Mouse (Mus musculus) kidney, adult 2 months (tissue): ENCODE data around the gene Ndufb6.

ENCODE experiments used
- CTCF ChIP-seq: fragments of 200-500 bp; conservative IDR thresholded peaks from 2 replicates; pipeline ENCODE4 v1.5.1; 2011; ENCODE audit warnings: low read depth, mild to moderate bottlenecking, control low read depth, low read length, moderate library complexity, mixed read lengths; ENCODE audit not compliant: insufficient read depth, insufficient read length
- POLR2A ChIP-seq: fragments of 200-500 bp; IDR thresholded peaks from one replicate; pipeline ENCODE4 v1.6.1; 2011; ENCODE audit warnings: low read depth, low read length, control low read depth

GRCm38 (mm10) chr4:40250984-40251383, 28.2 kb downstream of the Ndufb6 start:
- no peak for TF ChIP-seq CTCF
- TF ChIP-seq POLR2A = no peak
